Mouse (Mus musculus) ES-E14 (cell line): ENCODE data around the gene Xylt1.

ENCODE experiments used
- CHD2 ChIP-seq: IDR thresholded peaks from 2 replicates; pipeline ENCODE4 v1.6.1; 2014; ENCODE audit warnings: mild to moderate bottlenecking, low read depth, low read length, inconsistent platforms
- HCFC1 ChIP-seq: IDR thresholded peaks from 2 replicates; pipeline ENCODE4 v1.6.1; 2012; ENCODE audit warnings: low read length, inconsistent platforms, borderline replicate concordance; ENCODE audit not compliant: insufficient read depth
- MAFK ChIP-seq: IDR thresholded peaks from 2 replicates; pipeline ENCODE4 v1.6.1; 2014; ENCODE audit warnings: mild to moderate bottlenecking, low read depth, low read length, inconsistent platforms; ENCODE audit not compliant: insufficient read depth
- ZC3H11A ChIP-seq: IDR thresholded peaks from 2 replicates; pipeline ENCODE4 v1.6.1; 2012; ENCODE audit warnings: low read depth, mild to moderate bottlenecking, inconsistent platforms, low read length, borderline replicate concordance
- ZNF384 ChIP-seq: IDR thresholded peaks from 2 replicates; pipeline ENCODE4 v1.6.1; 2012; ENCODE audit warnings: low read depth, low read length, inconsistent platforms

- TF ChIP-seq CHD2 (no peak), HCFC1 (no peak), MAFK (no peak), ZC3H11A (no peak), ZNF384 (no peak)
Measured at GRCm38 (mm10) chr7:117426366-117426765, 45.6 kb downstream of the Xylt1 start.
